Mouse (Mus musculus): Measurements from ENCODE around the gene Stard13. TPM values are rescaled to one million over a fixed set of nuclear protein-coding genes. Genes with fewer than 3 reads are reported as not detected.

Gene Stard13
- polyA plus RNA-seq, 1 experiment from 2014 or later: 17.8 TPM

DNA sequence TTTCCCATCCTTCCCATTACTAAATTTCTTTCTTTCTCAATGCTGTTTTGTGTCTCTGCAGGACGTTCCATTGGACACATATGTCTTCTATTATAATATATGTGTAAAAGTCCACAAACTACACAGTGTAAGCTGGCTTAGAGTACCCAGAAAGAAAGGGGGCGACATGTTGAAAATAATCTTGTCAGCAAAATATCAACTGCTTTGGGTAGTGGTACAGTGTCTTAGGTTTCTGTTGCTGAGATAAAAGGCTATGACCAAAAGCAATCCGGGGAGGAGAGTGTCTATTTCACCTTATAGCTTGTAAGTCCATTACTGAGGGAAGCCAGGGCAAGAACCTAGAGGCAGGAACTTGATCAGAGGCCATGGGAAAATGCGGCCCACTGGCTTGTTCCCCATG is 99.4 kb downstream of the Stard13 start:
- Histone ChIP-seq H3K36me3 (no peaks in the 10 kb centered on the region), H3K27ac (no peak overlapping the region), H3K4me1 (peaks cover 14% of the 10 kb centered on the region), H3K9me3 (no peaks in the 10 kb centered on the region), H3K4me3 (replicated peaks) (no peak overlapping the region), H3K9ac (no peak overlapping the region), H3K4me2 (no peak overlapping the region), H3K27me3 (replicated peaks) (no peaks in the 10 kb centered on the region)
- no peak for ATAC-seq (ENCODE audit: insufficient read depth, low FRiP score, low read depth)
- WGBS: 93% methylated on average over 4 of the region's 4 CpGs

GRCm38 (mm10) chr5:151133744-151134143 is 99.9 kb downstream of the Stard13 start:
- Histone ChIP-seq H3K27me3 (replicated peaks) (no peaks in the 10 kb centered on the region), H3K36me3 (no peaks in the 10 kb centered on the region), H3K9ac (no peak overlapping the region), H3K27ac (no peak overlapping the region), H3K4me2 (no peak overlapping the region), H3K4me3 (replicated peaks) (no peak overlapping the region), H3K9me3 (no peaks in the 10 kb centered on the region), H3K4me1 (peaks cover 14% of the 10 kb centered on the region)
- 87% methylated on average over 14 of the region's 14 CpGs for WGBS
- ATAC-seq (ENCODE audit: insufficient read depth, low FRiP score, low read depth): peak; percentile 54; the same call in 1 of the 2 replicates

DNA sequence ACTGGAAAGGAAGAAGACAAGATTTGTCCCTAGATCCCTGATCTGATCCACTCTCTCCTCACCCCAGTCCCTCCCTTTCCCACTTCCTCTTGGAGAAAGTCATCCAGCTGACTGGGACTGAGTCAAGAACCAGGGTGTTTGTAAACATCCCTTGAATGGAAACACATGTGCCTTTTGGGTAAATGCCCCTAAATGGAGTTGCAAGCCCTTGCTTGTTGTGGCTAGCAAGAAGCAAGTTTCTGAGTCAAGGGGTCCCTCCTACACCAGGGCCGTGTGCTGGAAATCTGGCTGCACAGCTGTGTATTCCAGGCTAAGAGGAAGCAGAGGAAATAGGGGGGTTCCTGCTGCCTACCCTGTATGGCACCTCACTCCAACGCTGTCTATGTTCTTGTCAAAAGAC is 103.9 kb downstream of the Stard13 start:
- peak overlapping the region; percentile 8; the same call in 1 of the 2 replicates for H3K27ac ChIP-seq

GRCm38 (mm10) chr5:151127298-151127717 is 106.3 kb downstream of the Stard13 start:
- Histone ChIP-seq H3K27ac (peak overlapping the region; percentile 76), H3K9ac (peak overlapping the region; percentile 8; the same call in 1 of the 2 replicates), H3K4me2 (peak overlapping the region; percentile 34), H3K36me3 (0 out of 2 replicates have a peak, but pooled peaks cover 3% of the 10 kb centered on the region), H3K27me3 (replicated peaks) (no peaks in the 10 kb centered on the region), H3K4me3 (replicated peaks) (peak overlapping the region; percentile 42), H3K4me1 (peaks cover 7% of the 10 kb centered on the region; the same call in 1 of the 2 replicates), H3K9me3 (no peaks in the 10 kb centered on the region)
- WGBS: 18% methylated on average over 6 of the region's 6 CpGs
- ATAC-seq (ENCODE audit: insufficient read depth, low FRiP score, low read depth): no peak; the same call in 1 of the 2 replicates

More for the DNA sequence above, 103.9 kb downstream of the Stard13 start:
- Histone ChIP-seq H3K4me1 (peaks cover 7% of the 10 kb centered on the region; the same call in 1 of the 2 replicates), H3K9me3 (no peaks in the 10 kb centered on the region), H3K36me3 (no peaks in the 10 kb centered on the region), H3K4me2 (no peak overlapping the region), H3K27me3 (replicated peaks) (no peaks in the 10 kb centered on the region), H3K4me3 (replicated peaks) (no peak overlapping the region), H3K9ac (no peak overlapping the region)
- WGBS: 70% methylated on average over 2 of the region's 2 CpGs
- no peak for ATAC-seq (ENCODE audit: insufficient read depth, low FRiP score, low read depth)

DNA sequence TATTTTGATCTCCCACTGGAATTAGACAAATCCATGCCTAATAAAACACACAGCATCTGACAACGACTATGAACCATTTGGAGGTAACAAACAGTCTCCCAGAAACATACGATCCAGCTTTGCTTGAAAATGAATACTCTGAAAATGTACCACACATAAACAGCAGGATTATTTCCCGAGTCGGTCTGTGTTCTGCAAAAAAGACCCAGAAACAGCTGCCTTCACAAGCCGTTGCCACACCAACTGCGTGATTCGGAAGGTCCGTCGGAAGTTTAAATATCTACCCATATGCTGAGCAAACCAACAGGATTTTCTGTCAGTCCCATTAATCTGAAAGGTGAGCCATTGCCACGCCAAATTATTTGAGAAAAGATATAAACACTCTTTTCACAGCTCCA is 107.0 kb downstream of the Stard13 start:
- H3K4me2 ChIP-seq: peak overlapping the region; percentile 34
- no peak for ATAC-seq (ENCODE audit: insufficient read depth, low FRiP score, low read depth)
- H3K36me3 ChIP-seq: 0 out of 2 replicates have a peak, but pooled peaks cover 5% of the 10 kb centered on the region
- peaks cover 7% of the 10 kb centered on the region; the same call in 1 of the 2 replicates for H3K4me1 ChIP-seq
- no peaks in the 10 kb centered on the region for H3K9me3 ChIP-seq
- peak overlapping the region; percentile 76 for H3K27ac ChIP-seq
- H3K4me3 ChIP-seq (replicated peaks): peak overlapping the region; percentile 42
- WGBS: 40% methylated on average over 10 of the region's 10 CpGs
- no peaks in the 10 kb centered on the region for H3K27me3 ChIP-seq (replicated peaks)
- peak overlapping the region; percentile 12; the same call in 1 of the 2 replicates for H3K9ac ChIP-seq

GRCm38 (mm10) chr5:151125985-151126607 is 107.5 kb downstream of the Stard13 start:
- no peak overlapping the region for H3K9ac ChIP-seq
- no peaks in the 10 kb centered on the region for H3K27me3 ChIP-seq (replicated peaks)
- H3K4me1 ChIP-seq: 0 out of 2 replicates have a peak, but pooled peaks cover 7% of the 10 kb centered on the region
- 0 out of 2 replicates have a peak, but pooled peaks cover 5% of the 10 kb centered on the region for H3K36me3 ChIP-seq
- peak overlapping the region; percentile 76 for H3K27ac ChIP-seq
- H3K9me3 ChIP-seq: no peaks in the 10 kb centered on the region
- peak overlapping the region; percentile 48 for H3K4me2 ChIP-seq
- WGBS: 28% methylated on average over 6 of the region's 6 CpGs
- H3K4me3 ChIP-seq (replicated peaks): peak overlapping the region; percentile 42
- ATAC-seq (ENCODE audit: insufficient read depth, low FRiP score, low read depth): peak; percentile 66; the same call in 1 of the 2 replicates

GRCm38 (mm10) chr5:151117846-151118245 is 115.8 kb downstream of the Stard13 start:
- 64% methylated on average over 2 of the region's 2 CpGs for WGBS

GRCm38 (mm10) chr5:151116192-151116887 is 117.3 kb downstream of the Stard13 start:
- Histone ChIP-seq H3K9ac (no peak overlapping the region), H3K36me3 (no peaks in the 10 kb centered on the region), H3K4me2 (no peak overlapping the region), H3K9me3 (no peaks in the 10 kb centered on the region), H3K4me3 (replicated peaks) (no peak overlapping the region), H3K27ac (no peak overlapping the region), H3K4me1 (0 out of 2 replicates have a peak, but pooled peaks cover 3% of the 10 kb centered on the region), H3K27me3 (replicated peaks) (no peaks in the 10 kb centered on the region)
- ATAC-seq (ENCODE audit: insufficient read depth, low FRiP score, low read depth): no peak
- 81% methylated on average over 5 of the region's 5 CpGs for WGBS

More at GRCm38 (mm10) chr5:151117846-151118245, 115.8 kb downstream of the Stard13 start:
- H3K27ac ChIP-seq: no peak overlapping the region
- no peak for ATAC-seq (ENCODE audit: insufficient read depth, low FRiP score, low read depth)
- H3K4me2 ChIP-seq: no peak overlapping the region
- H3K4me3 ChIP-seq (replicated peaks): no peak overlapping the region
- no peak overlapping the region for H3K9ac ChIP-seq
- no peaks in the 10 kb centered on the region for H3K27me3 ChIP-seq (replicated peaks)
- H3K4me1 ChIP-seq: no peaks in the 10 kb centered on the region
- H3K36me3 ChIP-seq: 0 out of 2 replicates have a peak, but pooled peaks cover 5% of the 10 kb centered on the region
- no peaks in the 10 kb centered on the region for H3K9me3 ChIP-seq

- Histone ChIP-seq H3K4me1 (peaks cover 15% of the 10 kb centered on the region; the same call in 1 of the 2 replicates), H3K9me3 (no peaks in the 10 kb centered on the region), H3K9ac (no peak overlapping the region), H3K27ac (no peak overlapping the region), H3K4me2 (no peak overlapping the region), H3K36me3 (no peaks in the 10 kb centered on the region), H3K4me3 (replicated peaks) (no peak overlapping the region), H3K27me3 (replicated peaks) (no peaks in the 10 kb centered on the region)
- ATAC-seq (ENCODE audit: insufficient read depth, low FRiP score, low read depth): no peak
- WGBS: 83% methylated on average over 9 of the region's 9 CpGs
Measured at GRCm38 (mm10) chr5:151112743-151113142, 120.9 kb downstream of the Stard13 start.

GRCm38 (mm10) chr5:151111080-151111871 is 122.4 kb downstream of the Stard13 start:
- H3K36me3 ChIP-seq: no peaks in the 10 kb centered on the region
- H3K9ac ChIP-seq: no peak overlapping the region
- no peaks in the 10 kb centered on the region for H3K9me3 ChIP-seq
- peaks cover 15% of the 10 kb centered on the region; the same call in 1 of the 2 replicates for H3K4me1 ChIP-seq
- H3K4me2 ChIP-seq: no peak overlapping the region
- H3K4me3 ChIP-seq (replicated peaks): no peak overlapping the region
- WGBS: 83% methylated on average over 7 of the region's 7 CpGs
- ATAC-seq (ENCODE audit: insufficient read depth, low FRiP score, low read depth): no peak
- peak overlapping the region; percentile 18; the same call in 1 of the 2 replicates for H3K27ac ChIP-seq
- H3K27me3 ChIP-seq (replicated peaks): no peaks in the 10 kb centered on the region

DNA sequence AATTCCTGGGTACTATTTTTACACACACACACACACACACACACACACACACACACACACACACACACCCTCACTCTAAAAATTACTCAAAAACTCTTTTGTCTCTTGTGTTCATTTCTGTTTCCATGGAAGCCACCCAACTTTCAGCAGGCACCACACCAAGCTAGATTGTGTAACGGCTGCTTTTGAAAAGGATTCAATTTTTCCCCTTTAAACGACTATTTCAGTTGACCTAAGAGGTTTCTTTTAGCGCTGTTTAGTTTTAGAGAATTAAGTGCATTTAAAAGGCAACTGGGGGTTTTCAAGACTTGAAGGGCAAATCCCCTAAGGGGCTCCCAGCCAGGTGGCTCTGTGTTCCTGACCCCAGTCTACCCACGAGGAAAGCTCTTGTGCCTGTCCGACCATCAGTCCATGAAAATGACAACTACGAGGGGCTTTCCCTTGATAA is 123.2 kb downstream of the Stard13 start:
- no peak for ATAC-seq (ENCODE audit: insufficient read depth, low FRiP score, low read depth)
- peak overlapping the region; percentile 18; the same call in 1 of the 2 replicates for H3K27ac ChIP-seq

More for the DNA sequence above, 123.2 kb downstream of the Stard13 start:
- Histone ChIP-seq H3K4me1 (peaks cover 15% of the 10 kb centered on the region; the same call in 1 of the 2 replicates), H3K36me3 (no peaks in the 10 kb centered on the region), H3K9me3 (no peaks in the 10 kb centered on the region), H3K4me2 (no peak overlapping the region), H3K4me3 (replicated peaks) (no peak overlapping the region), H3K9ac (no peak overlapping the region), H3K27me3 (replicated peaks) (no peaks in the 10 kb centered on the region)
- WGBS: 40% methylated on average over 6 of the region's 6 CpGs

Data from stomach, embryonic 15.5 days (tissue).